11 mouse cellular contexts compared by ENCODE assay signal in genomic region chr1:90909161-90909560, GRCm38 (mm10). TPM values are rescaled to one million over a fixed set of nuclear protein-coding genes. Genes with fewer than 3 reads are reported as not detected.
DNase-seq lines count a peak whose midpoint lies in the region; ATAC-seq lines count a peak whose summit lies in the region.
"Had no signal": no experiment of that assay in that cellular context is flagged by ENCODE, and none has a peak within 500 bp of the region (broad histone marks: within the 10 kb centered on the region; RNA-seq: fewer than 3 reads in every experiment).

No protein-coding gene starts in this region.

- peak overlapping the region; percentile 43 for H3K4me2 ChIP-seq in lung, embryonic 15.5 days
- H3K4me2 ChIP-seq: liver, embryonic 11.5 days had no signal

- no peaks in the 10 kb centered on the region for H3K9me3 ChIP-seq in lung, embryonic 15.5 days
- H3K9me3 ChIP-seq in forebrain, embryonic 10.5 days, result no peaks in the 10 kb centered on the region
- H3K9me3 ChIP-seq: hindbrain, embryonic 15.5 days had no signal

- peak; percentile 39 for DNase-seq in adrenal gland, postnatal 14 days
- DNase-seq in adrenal gland, postnatal 25 days, result no peak
- no peak for DNase-seq in lung, adult 18-20 months
- peak; percentile 57 to 73 for DNase-seq in heart, postnatal 14 days
- peak; percentile 47 to 66 for DNase-seq in lung, postnatal 4 days
- no peak for DNase-seq in forebrain, embryonic 10.5 days (ENCODE audit: extremely low spot score, low spot score)
- DNase-seq in thymus, postnatal 25 days, result no peak
- DNase-seq: cerebellum, adult 11 months had no signal

- H3K4me3 ChIP-seq in lung, embryonic 15.5 days, result no peak overlapping the region; the same call in 1 of the 2 replicates
- H3K4me3 ChIP-seq in forebrain, embryonic 10.5 days, result no peak overlapping the region
- H3K4me3 ChIP-seq: hindbrain, embryonic 15.5 days had no signal

- H3K27me3 ChIP-seq in lung, embryonic 15.5 days, result no peaks in the 10 kb centered on the region
- peaks cover 17% of the 10 kb centered on the region for H3K27me3 ChIP-seq in forebrain, embryonic 10.5 days (ENCODE audit: poor library complexity, severe bottlenecking)
- H3K27me3 ChIP-seq: hindbrain, embryonic 15.5 days had no signal

- peak overlapping the region; percentile 83 for H3K27ac ChIP-seq in lung, embryonic 15.5 days
- H3K27ac ChIP-seq in forebrain, embryonic 10.5 days, result no peak overlapping the region
- H3K27ac ChIP-seq: hindbrain, embryonic 15.5 days had no signal

- peaks cover 35% of the 10 kb centered on the region for H3K4me1 ChIP-seq in lung, embryonic 15.5 days
- H3K4me1 ChIP-seq in forebrain, embryonic 10.5 days, result peaks cover 9% of the 10 kb centered on the region
- H3K4me1 ChIP-seq: hindbrain, embryonic 15.5 days had no signal

- intact Hi-C loops in heart, postnatal 14 days (cut with DNase I), result loop anchor here (5.0 kb wide), 1 partner anchor 257 kb away; no protein-coding TSS in a partner anchor

- H3K36me3 ChIP-seq in lung, embryonic 15.5 days, result no peaks in the 10 kb centered on the region
- no peaks in the 10 kb centered on the region for H3K36me3 ChIP-seq in forebrain, embryonic 10.5 days (replicated peaks)
- H3K36me3 ChIP-seq: hindbrain, embryonic 15.5 days had no signal

- peak; percentile 64 for ATAC-seq in lung, embryonic 15.5 days (ENCODE audit: borderline replicate concordance, extremely low read depth, low FRiP score, low TSS enrichment)

- no peak overlapping the region for H3K9ac ChIP-seq in lung, embryonic 15.5 days
- H3K9ac ChIP-seq: hindbrain, embryonic 15.5 days had no signal

RNA-seq across cellular contexts. Expression of gene Mlph, which starts 5.7 kb away (rescaled TPM):
- total RNA-seq in adrenal gland, postnatal 14 days (2021), result 1.6 and 1.8 TPM in 2 replicates
- 2.3 and 3.1 TPM in 2 replicates for total RNA-seq in adrenal gland, postnatal 25 days (2021)
- polyA plus RNA-seq in lung, embryonic 15.5 days (2015; fragmentation: Nextera tagmentation; extraction: Ambion mirVana), result 0.59 and 1.3 TPM in 2 replicates
- total RNA-seq in heart, postnatal 14 days (2021), result under 1 TPM; 0.41 to 0.86 TPM
- 0.06 and 0.17 TPM in 2 replicates for polyA plus RNA-seq in forebrain, embryonic 10.5 days (2016; fragmentation: Nextera tagmentation; extraction: Ambion mirVana)
- polyA plus RNA-seq: liver, embryonic 11.5 days had no signal

RNA-seq across cellular contexts. Expression of gene Prlh, which starts 43.7 kb away (rescaled TPM):
- total RNA-seq in adrenal gland, postnatal 14 days (2021), result not detected in 2 replicates
- total RNA-seq in adrenal gland, postnatal 25 days (2021), result not detected in 2 replicates
- not detected in 2 replicates for polyA plus RNA-seq in lung, embryonic 15.5 days (2015; fragmentation: Nextera tagmentation; extraction: Ambion mirVana)
- not detected for total RNA-seq in heart, postnatal 14 days (2021)
- polyA plus RNA-seq in forebrain, embryonic 10.5 days (2016; fragmentation: Nextera tagmentation; extraction: Ambion mirVana), result not detected in 2 replicates
- polyA plus RNA-seq: hindbrain, embryonic 15.5 days; liver, embryonic 11.5 days had no signal

Comparison
In these comparisons a context has a peak if more than half of its experiments do, and no peak if none do; other contexts are left out.
1. DNase-seq: peak in adrenal gland, postnatal 14 days (single experiment), heart, postnatal 14 days (2 of 2) and lung, postnatal 4 days (2 of 2); none in adrenal gland, postnatal 25 days (single experiment), lung, adult 18-20 months (0 of 2), forebrain, embryonic 10.5 days (single experiment) and thymus, postnatal 25 days (single experiment).